Mouse (Mus musculus): Measurements from ENCODE around the gene Foxj2. TPM values are rescaled to one million over a fixed set of nuclear protein-coding genes. Genes with fewer than 3 reads are reported as not detected.

Foxj2 gene
- polyA plus RNA-seq (2014; fragmentation: Illumina TruSeq; extraction: RNeasy Lipid Tissue Mini Kit (QIAGEN cat#74804)) = 17.5 TPM

DNA sequence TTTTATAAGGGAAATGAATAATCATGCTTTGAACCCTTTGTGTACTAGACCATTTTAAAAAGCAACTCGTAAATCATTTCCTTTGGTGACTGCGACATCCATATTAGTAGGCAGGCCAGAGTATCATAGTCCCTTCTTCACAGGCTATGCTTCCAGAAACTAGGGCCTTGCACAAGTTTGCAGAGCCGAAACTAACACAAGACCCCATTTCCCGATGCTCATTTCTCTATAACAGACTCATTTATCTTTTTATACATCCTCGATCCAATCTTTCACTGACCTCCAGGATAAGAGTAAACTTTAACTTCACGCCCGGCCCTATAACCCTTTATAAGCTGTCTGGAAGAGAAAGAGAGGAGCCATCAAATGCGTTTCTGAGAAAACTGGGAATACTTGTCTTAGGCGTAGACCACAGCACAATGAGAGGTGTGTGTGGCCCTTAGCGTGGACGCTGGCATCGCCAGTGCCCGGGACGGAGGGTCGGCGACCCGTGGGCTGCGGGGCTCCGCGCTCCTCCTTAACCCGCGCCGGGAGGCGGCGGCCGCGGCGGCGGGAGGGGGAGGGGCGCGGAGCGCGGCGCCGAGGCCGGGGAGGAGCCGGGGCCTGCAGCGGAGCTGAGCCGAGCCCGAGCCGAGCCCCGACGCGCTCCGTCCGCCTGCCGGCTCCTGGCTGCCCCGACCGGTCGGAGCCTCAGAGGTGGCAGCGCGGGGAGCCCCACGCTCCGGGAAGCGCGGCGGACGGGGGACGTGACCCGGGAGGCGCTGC lies at the start of gene Foxj2:
Gene Foxj2, plus strand, starts transcription at position 609 of the 765 bp plus-strand sequence.

DNA sequence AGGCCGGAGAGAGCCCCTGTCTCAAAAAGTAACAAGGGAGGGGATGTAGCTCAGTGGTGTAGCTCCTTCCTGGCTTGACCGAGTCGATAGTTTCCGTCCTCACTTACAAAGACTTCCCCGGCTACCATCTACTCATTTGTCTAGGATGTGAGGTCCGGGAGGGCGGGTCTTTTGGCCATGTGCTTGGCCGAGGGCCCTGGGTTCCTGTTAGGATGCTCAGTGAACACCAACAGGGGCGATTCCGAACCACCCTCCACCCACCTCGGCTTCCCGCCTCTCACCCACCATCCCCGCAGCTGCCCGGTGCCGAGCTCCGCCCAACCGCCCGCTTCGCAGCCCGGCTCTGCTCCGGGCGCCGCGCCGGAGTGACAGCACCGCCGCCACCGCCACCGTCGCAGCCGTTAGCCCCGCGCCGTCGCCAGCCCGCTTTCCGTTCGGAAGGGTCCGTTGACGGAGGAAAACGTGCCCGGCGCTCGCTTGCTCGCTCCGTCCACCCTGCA lies 18.4 kb upstream of the Foxj2 start, which contains the start of gene Slc2a3:
Gene Slc2a3, minus strand, starts transcription at position 340 of the 500 bp plus-strand sequence.

DNA sequence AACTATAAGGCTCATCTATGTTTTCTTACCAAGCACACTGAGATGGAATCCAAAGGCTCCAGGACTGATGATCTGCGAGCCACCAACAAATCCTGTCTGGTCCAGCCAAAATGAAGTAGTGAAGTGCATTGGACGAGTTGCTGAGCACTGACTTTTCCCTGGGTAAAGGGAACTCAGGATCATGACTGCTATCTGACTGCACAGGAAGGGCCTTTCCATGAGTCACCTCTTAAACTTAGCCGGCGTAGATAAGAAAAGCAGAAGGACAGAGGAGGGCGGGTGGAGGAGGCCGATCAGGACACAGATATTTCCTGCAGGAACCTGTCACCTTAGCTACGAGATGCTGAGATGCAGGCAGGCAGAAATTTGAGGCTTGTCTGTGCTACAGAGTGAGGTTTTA lies 36.2 kb downstream of the Foxj2 start, which contains the start of gene C3ar1:
Gene C3ar1, minus strand, starts transcription at position 207 of the 400 bp plus-strand sequence.

DNA sequence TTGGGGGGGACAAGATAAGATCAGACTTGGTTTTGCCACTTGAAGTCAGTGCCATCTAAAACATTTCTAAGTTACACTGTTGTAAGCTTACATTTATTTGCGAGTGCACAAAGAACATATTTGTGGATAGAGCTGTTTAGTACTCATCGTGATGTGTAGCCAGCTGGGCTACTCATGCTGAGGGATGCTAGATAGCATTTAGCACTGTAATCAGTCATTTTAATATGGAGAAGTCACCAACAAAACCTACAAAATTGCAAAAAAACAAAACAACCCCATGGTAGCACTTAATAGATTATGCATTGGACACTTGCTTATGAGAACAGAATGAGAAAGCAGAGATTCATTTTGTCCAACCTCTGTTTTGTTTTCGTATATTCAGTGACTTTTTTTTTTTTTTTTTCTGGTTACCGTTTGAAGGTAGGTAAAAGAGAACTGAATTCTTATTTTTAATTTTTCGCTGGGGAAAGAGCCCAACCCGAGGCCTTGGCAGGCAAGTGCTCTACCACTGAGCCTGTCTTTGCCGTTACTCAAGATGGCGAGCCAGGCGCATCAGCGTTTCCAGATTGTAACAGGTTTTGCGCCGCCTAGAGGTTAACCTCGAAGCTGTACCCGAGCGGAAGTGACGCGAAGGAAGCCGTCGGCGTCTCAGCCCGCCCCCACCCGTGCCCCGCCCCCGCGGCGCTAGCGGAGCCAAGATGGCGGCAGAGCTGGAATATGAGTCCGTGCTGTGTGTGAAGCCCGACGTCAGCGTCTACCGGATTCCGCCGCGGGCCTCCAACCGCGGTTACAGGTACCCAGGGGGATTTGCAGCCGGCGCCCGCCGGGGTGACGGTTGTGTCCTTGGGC lies 54.4 kb downstream of the Foxj2 start, which contains the start of gene Necap1:
Gene Necap1, plus strand, starts transcription at position 604 of the 849 bp plus-strand sequence.

Other genes starting within 250 kb of the Foxj2 start
- gene Apobec1, start 217.5 kb upstream of the Foxj2 start, polyA plus RNA-seq (2014; fragmentation: Illumina TruSeq; extraction: RNeasy Lipid Tissue Mini Kit (QIAGEN cat#74804)) = 25.7 TPM
- gene Gdf3, start 209.8 kb upstream of the Foxj2 start, polyA plus RNA-seq (2014; fragmentation: Illumina TruSeq; extraction: RNeasy Lipid Tissue Mini Kit (QIAGEN cat#74804)) = not detected
- 36.9 TPM for gene Dppa3, start 193.5 kb upstream of the Foxj2 start, polyA plus RNA-seq (2014; fragmentation: Illumina TruSeq; extraction: RNeasy Lipid Tissue Mini Kit (QIAGEN cat#74804))
- 0.23 TPM for gene Nanog, start 112.4 kb upstream of the Foxj2 start, polyA plus RNA-seq (2014; fragmentation: Illumina TruSeq; extraction: RNeasy Lipid Tissue Mini Kit (QIAGEN cat#74804))
- gene Slc2a3, start 18.3 kb upstream of the Foxj2 start, polyA plus RNA-seq (2014; fragmentation: Illumina TruSeq; extraction: RNeasy Lipid Tissue Mini Kit (QIAGEN cat#74804)) = 6.3 TPM
- gene C3ar1, start 36.2 kb downstream of the Foxj2 start, polyA plus RNA-seq (2014; fragmentation: Illumina TruSeq; extraction: RNeasy Lipid Tissue Mini Kit (QIAGEN cat#74804)) = 17.5 TPM
- 37.0 TPM for gene Necap1, start 54.6 kb downstream of the Foxj2 start, polyA plus RNA-seq (2014; fragmentation: Illumina TruSeq; extraction: RNeasy Lipid Tissue Mini Kit (QIAGEN cat#74804))
- 19.5 TPM for gene Clec4a1, start 101.9 kb downstream of the Foxj2 start, polyA plus RNA-seq (2014; fragmentation: Illumina TruSeq; extraction: RNeasy Lipid Tissue Mini Kit (QIAGEN cat#74804))
- gene Clec4a3, start 132.6 kb downstream of the Foxj2 start, polyA plus RNA-seq (2014; fragmentation: Illumina TruSeq; extraction: RNeasy Lipid Tissue Mini Kit (QIAGEN cat#74804)) = 38.7 TPM
- gene Clec4a4, start 170.5 kb downstream of the Foxj2 start, polyA plus RNA-seq (2014; fragmentation: Illumina TruSeq; extraction: RNeasy Lipid Tissue Mini Kit (QIAGEN cat#74804)) = not detected
- gene Clec4b1, start 230.0 kb downstream of the Foxj2 start, polyA plus RNA-seq (2014; fragmentation: Illumina TruSeq; extraction: RNeasy Lipid Tissue Mini Kit (QIAGEN cat#74804)) = 2.7 TPM